Mouse (Mus musculus): ENCODE measurements around the gene Kif3b.
"Not testable (repeated sequence)": the region's sequence is repeated elsewhere in the genome, so short reads cannot be mapped to it uniquely, and the experiment has no call there.

The Kif3b gene

DNA sequence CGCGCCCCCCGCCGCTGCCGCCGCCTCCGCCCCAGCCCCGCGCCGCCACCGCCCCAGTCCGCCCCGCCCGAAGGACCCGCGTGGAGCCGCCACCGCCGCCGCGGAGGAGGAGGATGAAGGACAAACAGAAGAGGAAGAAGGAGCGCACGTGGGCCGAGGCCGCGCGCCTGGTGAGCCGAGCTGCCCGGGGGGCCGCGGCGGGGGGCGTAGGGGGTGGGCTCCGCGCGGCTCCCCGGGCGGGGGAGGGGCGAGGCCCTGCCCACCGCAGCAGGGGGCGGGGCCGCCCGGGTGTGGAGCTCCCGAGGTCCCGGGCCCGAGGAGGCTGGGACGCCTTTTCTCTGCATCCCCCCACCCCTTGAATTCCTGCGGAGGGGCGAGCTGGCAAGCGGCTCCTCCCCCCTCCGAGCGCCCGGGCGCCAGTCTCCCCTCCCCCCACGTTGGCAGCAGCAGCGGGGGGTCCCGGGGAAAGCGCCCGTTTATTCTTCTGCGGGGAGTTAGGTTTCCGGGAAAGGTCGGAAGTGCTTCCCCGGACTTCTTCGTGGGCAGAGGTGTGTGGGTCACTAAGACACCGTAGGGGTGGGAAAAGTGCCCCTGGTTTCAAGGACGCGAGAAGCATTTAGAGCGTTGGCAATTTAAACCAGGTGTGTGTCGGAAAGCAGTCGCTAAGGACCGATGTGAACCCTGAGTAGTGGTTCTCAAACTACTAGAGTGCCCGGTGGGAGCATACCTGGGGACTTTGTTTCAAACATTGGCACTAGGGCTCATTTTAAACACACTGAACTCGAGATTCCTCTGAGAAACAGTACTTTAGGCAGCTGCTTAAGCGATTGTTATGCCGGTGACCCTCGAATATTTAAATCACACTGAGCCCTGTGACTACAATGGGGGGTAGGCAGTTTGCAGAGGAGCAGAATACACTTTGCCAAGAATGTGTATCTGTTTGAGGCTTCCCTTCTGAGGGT is 55.3 kb downstream of the Kif3b start:
- peak in 1 of 2 experiments; percentile 60 for DNase-seq

GRCm38 (mm10) chr2:153347183-153347781 is 56.1 kb downstream of the Kif3b start:
- DNase-seq, result no peak

- DNase-seq, result no peak
These were observed 57.1 kb downstream of the Kif3b start for GRCm38 (mm10) chr2:153348100-153348831.

GRCm38 (mm10) chr2:153350552-153351181 is 59.5 kb downstream of the Kif3b start:
- DNase-seq, result no peak

DNA sequence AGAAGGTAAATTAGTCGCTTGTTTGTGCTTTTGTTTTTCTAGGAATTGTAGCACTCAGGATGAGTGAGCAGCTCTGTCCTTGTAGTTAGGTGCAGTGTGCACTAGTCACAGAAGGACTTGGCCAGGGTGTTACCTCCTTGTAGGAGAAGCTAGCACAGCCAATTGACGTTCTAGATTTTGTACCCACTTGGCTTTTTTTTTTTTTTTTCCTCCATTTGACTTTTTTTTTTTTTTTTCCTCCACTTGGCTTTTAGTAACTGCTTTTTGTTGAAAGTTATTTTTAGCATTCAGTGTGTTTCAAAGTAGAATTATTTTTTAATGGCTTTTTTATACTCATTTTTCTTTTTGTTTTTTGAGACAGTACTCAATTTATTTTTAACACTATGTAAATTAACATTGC is 63.4 kb downstream of the Kif3b start:
- DNase-seq, result no peak

GRCm38 (mm10) chr2:153356784-153357183 is 65.6 kb downstream of the Kif3b start:
- no peak for DNase-seq

DNA sequence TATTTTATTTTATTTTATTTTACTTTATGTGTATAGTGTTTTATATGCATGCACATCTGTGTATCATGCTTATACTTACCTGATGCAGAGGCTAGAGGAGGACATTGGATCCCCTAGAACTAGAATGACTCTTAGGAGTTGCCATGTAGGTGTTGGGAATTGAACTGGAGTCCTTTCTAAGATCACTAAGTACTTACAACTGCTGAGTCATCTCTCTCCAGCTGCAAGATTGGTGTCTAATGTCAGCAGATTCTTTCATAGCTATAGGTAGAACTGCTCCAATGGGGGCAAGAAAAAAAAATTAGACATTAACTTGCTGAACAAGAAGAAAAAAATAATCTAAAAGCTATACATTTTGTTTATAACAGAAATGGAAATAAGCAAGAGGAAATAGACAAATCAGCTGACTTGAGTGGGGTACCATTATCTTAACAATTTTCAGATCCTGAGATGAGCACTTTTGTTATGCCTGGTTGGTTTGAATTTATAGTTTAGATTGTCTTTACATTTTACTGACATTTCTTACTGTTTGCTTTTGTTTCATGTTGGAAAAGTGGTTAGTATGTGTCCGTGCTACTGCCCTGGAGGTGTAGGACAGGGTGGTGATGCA is 70.0 kb downstream of the Kif3b start:
- DNase-seq, result no peak

DNA sequence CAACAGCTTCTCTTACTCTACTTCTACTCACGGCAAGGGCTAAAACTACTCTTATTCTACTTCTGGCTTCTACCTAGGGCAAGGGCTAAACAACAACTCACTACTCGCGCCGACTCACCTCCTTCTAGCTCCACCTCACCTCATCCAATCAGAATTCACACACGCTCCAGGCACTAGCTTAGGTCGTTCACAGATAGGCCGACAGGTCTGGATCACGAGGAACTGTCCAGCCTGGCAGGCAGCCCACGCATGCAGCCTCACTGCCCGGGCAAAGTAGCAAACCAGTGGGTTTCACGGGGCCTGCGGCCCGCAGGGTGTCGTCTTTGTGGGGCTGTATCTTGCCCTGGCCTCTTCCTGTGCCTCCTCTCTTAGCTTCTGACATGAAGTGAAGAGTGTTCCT is 73.3 kb downstream of the Kif3b start:
- not testable (repeated sequence) for DNase-seq

DNA sequence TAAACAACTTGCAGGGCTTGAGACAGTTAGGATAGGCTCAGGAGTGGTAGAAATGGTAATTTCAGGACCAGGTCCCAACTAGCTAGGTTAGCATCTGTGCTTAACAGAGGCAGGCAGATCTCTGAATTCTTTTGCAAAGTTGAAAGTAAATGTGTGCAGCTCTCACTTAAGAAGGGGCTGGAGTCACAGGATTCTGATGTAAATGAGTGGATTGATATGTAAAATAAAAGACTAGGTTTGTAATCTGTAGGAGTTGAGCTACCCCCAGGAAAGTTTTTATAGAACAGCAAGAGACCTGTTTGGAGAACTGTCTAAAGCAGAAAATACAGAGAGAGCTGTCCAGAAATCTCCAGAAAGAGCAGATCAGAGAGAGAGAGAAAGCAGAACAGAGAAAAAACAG is 79.7 kb downstream of the Kif3b start:
- no peak for DNase-seq

DNA sequence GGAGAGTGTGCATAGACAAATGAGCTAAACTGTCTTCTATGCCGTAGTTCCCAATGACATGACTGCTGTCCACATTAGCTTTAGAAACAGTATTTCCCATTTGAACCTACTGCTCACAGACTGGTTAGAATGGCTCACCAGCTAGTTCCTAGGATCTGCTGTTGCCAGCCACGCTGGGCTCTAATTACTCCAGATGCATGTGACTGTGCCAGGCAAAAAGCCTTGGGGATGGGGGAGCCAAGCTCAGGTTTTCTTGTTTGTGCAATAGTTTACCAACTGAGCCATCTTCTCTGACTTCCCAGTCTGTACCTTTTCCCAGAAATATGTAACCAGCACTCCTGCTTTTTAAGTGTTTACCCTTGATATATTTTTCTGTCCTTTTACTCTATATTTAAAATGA is 84.2 kb downstream of the Kif3b start:
- DNase-seq, result no peak

GRCm38 (mm10) chr2:153380479-153380878 is 89.3 kb downstream of the Kif3b start:
- DNase-seq, result no peak
